Mouse (Mus musculus) forelimb bud, embryonic 11.5 days (tissue): Measurements from ENCODE around the gene Rad51c.

Experiments
- DNase-seq: peaks from one replicate; pipeline ENCODE4 v3.0.0-alpha.2; 2012; ENCODE audit warnings: low read depth, low spot score

Rad51c gene

GRCm38 (mm10) chr11:87367865-87368580 is 36.7 kb downstream of the Rad51c start:
- DNase-seq, result peak; percentile 41

- DNase-seq, result no peak
Measured at GRCm38 (mm10) chr11:87367061-87367460, 37.7 kb downstream of the Rad51c start.

GRCm38 (mm10) chr11:87365120-87365519 is 39.6 kb downstream of the Rad51c start:
- no peak for DNase-seq

GRCm38 (mm10) chr11:87359262-87359612 is 45.5 kb downstream of the Rad51c start:
- no peak for DNase-seq

- peak; percentile 83 for DNase-seq
Measured at GRCm38 (mm10) chr11:87358331-87359261, 46.2 kb downstream of the Rad51c start, which contains the start of gene Ppm1e. Gene Ppm1e (minus strand): TSS chr11:87359023.

GRCm38 (mm10) chr11:87357317-87358300 is 47.1 kb downstream of the Rad51c start:
- DNase-seq, result no peak

- no peak for DNase-seq
Measured at GRCm38 (mm10) chr11:87354861-87355260, 49.9 kb downstream of the Rad51c start.

- no peak for DNase-seq
Measured at GRCm38 (mm10) chr11:87353646-87354170, 51.0 kb downstream of the Rad51c start.
